Mouse (Mus musculus) cortical plate, adult 2 months (tissue): ENCODE data around the gene Sprr2b.

Source experiments
- CTCF ChIP-seq: fragments of 200-500 bp; IDR thresholded peaks from 2 replicates; pipeline ENCODE4 v1.5.1; 2011; ENCODE audit warnings: mild to moderate bottlenecking, control low read depth, low read length; ENCODE audit not compliant: insufficient read depth; ENCODE audit errors: extremely low read depth
- POLR2A ChIP-seq: fragments of 200-500 bp; IDR thresholded peaks from 2 replicates; pipeline ENCODE4 v1.6.1; 2011; ENCODE audit warnings: mild to moderate bottlenecking, low read length, control low read depth; ENCODE audit not compliant: insufficient read depth; ENCODE audit errors: extremely low read depth

GRCm38 (mm10) chr3:92336278-92336677, 19.9 kb downstream of the Sprr2b start:
- TF ChIP-seq POLR2A: no peak
- TF ChIP-seq CTCF: no peak
